Mouse (Mus musculus) embryonic facial prominence, embryonic 15.5 days (tissue): Measurements from ENCODE around the gene Serpinh1. TPM values are rescaled to one million over a fixed set of nuclear protein-coding genes. Genes with fewer than 3 reads are reported as not detected.

Experiments used
- ATAC-seq: fragments of 200-750 bp; cut with Nextera tagmentation; 2 replicates; pipeline ENCODE4 v1.8.0; 2017; ENCODE audit warnings: low read depth, moderate TSS enrichment; ENCODE audit not compliant: insufficient number of reproducible peaks, low FRiP score, low TSS enrichment
- H3K27ac ChIP-seq: fragments of 300-500 bp; sonication (generic); replicated peaks from 2 replicates; pipeline ENCODE4 v1.5.1; 2015; ENCODE audit warnings: mild to moderate bottlenecking, inconsistent platforms
- H3K27me3 ChIP-seq: fragments of 300-500 bp; sonication (generic); 2 replicates; pipeline ENCODE4 v1.6.1; 2015; ENCODE audit warnings: inconsistent platforms
- H3K36me3 ChIP-seq: fragments of 300-500 bp; sonication (generic); 2 replicates; pipeline ENCODE4 v1.6.1; 2015; ENCODE audit warnings: mild to moderate bottlenecking, inconsistent platforms
- H3K4me1 ChIP-seq: fragments of 300-500 bp; sonication (generic); 2 replicates; pipeline ENCODE4 v1.6.1; 2015; ENCODE audit warnings: inconsistent platforms
- H3K4me2 ChIP-seq: fragments of 300-500 bp; sonication (generic); replicated peaks from 2 replicates; pipeline ENCODE4 v1.6.1; 2015; ENCODE audit warnings: mild to moderate bottlenecking, inconsistent platforms
- H3K4me3 ChIP-seq: fragments of 300-500 bp; sonication (generic); replicated peaks from 2 replicates; pipeline ENCODE4 v1.5.1; 2015; ENCODE audit warnings: mild to moderate bottlenecking, inconsistent platforms
- H3K9ac ChIP-seq: fragments of 300-500 bp; sonication (generic); 2 replicates; pipeline ENCODE4 v1.6.1; 2015; ENCODE audit warnings: inconsistent platforms
- H3K9me3 ChIP-seq: fragments of 300-500 bp; sonication (generic); replicated peaks from 2 replicates; pipeline ENCODE4 v1.6.1; 2016; ENCODE audit warnings: inconsistent platforms
- WGBS: fragments of 180-500 bp; shearing (Covaris S2); methylation state at CpG from one replicate; pipeline ENCODE4 v1.1.7; 2015; 5-methylcytosine and 5-hydroxymethylcytosine counted together
- polyA plus RNA-seq: library from polyadenylated mRNA; unstranded; fragments of >200 nt; fragmentation: Nextera tagmentation; extraction: Ambion mirVana; gene quantifications from 2 replicates; pipeline ENCODE4 v1.2.1, GENCODE M21; 2015

The Serpinh1 gene
- polyA plus RNA-seq, 1 experiment from 2014 or later = 2,130 TPM

DNA sequence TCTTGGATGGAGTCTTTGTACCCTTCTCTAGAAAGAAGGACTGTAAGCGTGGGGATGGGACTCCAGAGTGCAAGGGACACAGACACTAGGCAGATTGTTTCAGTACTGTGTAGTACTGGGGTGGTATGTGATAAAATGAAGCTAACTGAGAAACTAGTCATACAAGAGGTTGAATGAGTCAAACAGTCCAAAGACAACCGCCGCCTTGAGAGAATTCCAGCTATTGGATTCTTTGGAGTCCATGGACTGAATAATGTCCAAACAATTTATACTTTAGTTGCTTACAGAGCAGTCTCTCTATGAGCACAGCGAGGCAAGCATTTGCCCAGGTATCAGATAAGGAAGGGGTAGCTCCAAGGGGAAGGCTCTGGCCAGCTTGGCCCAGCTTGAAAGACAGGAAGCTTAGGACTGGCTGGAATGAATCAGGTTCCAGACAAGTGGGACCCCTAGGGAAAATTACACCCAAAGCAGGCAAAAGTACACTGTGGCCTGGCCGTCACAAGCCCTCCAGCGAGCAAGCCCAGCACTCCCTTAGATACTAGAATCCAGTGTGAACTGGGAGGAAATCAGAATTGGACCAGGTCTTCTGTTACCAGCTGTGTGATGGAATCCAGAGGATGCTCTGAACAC lies 30.2 kb downstream of the Serpinh1 start:
- H3K27ac ChIP-seq = no peak overlapping the region
- H3K9ac ChIP-seq = no peak overlapping the region
- no peaks in the 10 kb centered on the region for H3K9me3 ChIP-seq
- no peak for ATAC-seq
- H3K27me3 ChIP-seq = peaks cover 7% of the 10 kb centered on the region; the same call in 1 of the 2 replicates
- H3K36me3 ChIP-seq = no peaks in the 10 kb centered on the region
- 86% methylated on average over 6 of the region's 6 CpGs for WGBS
- H3K4me2 ChIP-seq = no peak overlapping the region
- no peak overlapping the region for H3K4me3 ChIP-seq
- peaks cover 19% of the 10 kb centered on the region for H3K4me1 ChIP-seq

DNA sequence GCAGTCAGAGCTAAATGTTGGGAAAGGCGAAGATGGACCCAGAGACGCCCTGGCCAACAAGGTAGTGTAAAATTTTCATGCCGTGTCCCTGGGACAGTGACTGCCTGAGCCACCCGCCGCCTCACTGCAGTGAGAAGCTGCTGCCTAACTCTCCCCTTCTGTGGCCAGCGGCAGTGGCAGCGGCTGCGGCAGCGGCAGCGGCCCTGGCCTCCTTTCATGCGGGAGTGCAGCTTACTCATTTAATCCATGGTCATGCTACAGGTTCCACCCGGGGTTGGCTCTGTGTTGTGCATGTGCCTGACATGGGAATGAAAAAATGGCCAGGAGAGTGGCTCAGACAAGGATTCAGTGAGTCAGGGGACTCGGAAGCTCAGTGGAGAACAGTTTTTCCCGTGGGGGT lies 32.5 kb downstream of the Serpinh1 start:
- ATAC-seq = no peak
- peaks cover 13% of the 10 kb centered on the region for H3K4me1 ChIP-seq
- no peaks in the 10 kb centered on the region for H3K36me3 ChIP-seq
- H3K4me3 ChIP-seq = no peak overlapping the region
- H3K9ac ChIP-seq = no peak overlapping the region
- 27% methylated on average over 14 of the region's 14 CpGs for WGBS
- peaks cover 1% of the 10 kb centered on the region; the same call in 1 of the 2 replicates for H3K27me3 ChIP-seq
- H3K27ac ChIP-seq = no peak overlapping the region
- no peak overlapping the region for H3K4me2 ChIP-seq
- H3K9me3 ChIP-seq = no peaks in the 10 kb centered on the region

DNA sequence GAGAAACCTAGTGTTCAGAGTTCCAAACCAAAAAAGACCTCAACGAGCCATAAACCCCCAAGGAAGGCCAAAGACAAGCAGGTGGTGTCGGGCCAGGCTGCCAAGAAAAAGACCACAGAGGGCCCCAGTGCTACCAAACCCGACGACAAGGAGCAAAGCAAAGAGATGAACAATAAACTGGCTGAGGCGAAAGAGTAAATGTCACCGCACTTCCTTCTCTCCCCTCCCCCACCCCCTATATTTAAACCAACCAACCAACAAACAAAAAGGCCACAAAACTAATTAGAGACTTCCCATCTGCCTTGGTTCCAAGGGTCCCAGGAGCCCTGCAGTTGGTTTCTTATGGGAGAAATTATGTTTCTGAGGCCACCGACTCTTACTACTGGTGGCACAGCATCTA lies 35.6 kb downstream of the Serpinh1 start:
- peaks cover 17% of the 10 kb centered on the region for H3K4me1 ChIP-seq
- H3K4me2 ChIP-seq = no peak overlapping the region
- H3K27me3 ChIP-seq = no peaks in the 10 kb centered on the region; the same call in 1 of the 2 replicates
- H3K9ac ChIP-seq = no peak overlapping the region
- 63% methylated on average over 7 of the region's 7 CpGs for WGBS
- no peak overlapping the region for H3K4me3 ChIP-seq
- ATAC-seq = no peak
- no peaks in the 10 kb centered on the region for H3K9me3 ChIP-seq
- no peaks in the 10 kb centered on the region for H3K36me3 ChIP-seq
- no peak overlapping the region for H3K27ac ChIP-seq

DNA sequence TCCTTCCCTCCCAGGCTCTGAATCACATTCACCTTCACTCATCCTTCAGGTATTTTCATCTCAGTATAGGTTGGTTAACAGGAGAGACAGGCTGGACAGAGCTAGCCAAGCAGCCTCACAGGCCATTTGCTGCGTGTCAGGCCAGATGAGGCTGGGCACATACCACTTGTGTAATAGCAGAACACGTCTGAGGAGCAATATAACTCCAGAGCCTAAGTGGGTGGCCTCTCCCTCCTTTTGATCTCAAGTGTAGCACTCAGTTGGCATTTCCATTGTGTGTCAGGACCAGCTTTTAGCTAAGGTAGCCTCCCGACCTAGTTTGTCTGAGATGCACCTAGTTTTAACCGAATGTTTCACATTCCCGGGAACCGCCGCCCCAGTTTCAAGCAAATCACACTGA lies 36.8 kb downstream of the Serpinh1 start:
- 64% methylated on average over 7 of the region's 7 CpGs for WGBS
- no peak overlapping the region for H3K4me2 ChIP-seq
- H3K27ac ChIP-seq = no peak overlapping the region
- no peaks in the 10 kb centered on the region for H3K9me3 ChIP-seq
- H3K36me3 ChIP-seq = no peaks in the 10 kb centered on the region
- ATAC-seq = no peak
- H3K4me1 ChIP-seq = peaks cover 18% of the 10 kb centered on the region
- H3K9ac ChIP-seq = no peak overlapping the region
- no peaks in the 10 kb centered on the region; the same call in 1 of the 2 replicates for H3K27me3 ChIP-seq
- no peak overlapping the region for H3K4me3 ChIP-seq

DNA sequence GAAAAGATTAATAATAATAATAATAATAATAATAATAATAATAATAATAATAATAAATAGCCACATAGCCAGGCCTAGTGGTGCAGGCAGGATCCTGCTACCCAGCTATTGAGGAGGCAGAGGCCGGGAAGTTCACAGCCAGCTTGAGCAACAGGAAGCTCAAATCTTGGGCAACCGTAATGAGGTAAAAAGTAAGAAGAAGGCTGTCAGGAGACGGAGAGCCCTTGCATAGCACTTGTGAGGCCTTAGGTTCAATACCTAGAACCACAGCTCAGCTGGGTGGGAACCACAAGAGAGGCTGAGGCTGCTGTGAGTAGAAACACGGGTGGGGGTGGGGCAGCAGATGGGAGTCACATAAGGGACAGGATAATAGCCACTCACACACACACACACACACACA lies 38.5 kb downstream of the Serpinh1 start:
- H3K4me1 ChIP-seq = peaks cover 5% of the 10 kb centered on the region; the same call in 1 of the 2 replicates
- H3K27me3 ChIP-seq = no peaks in the 10 kb centered on the region; the same call in 1 of the 2 replicates
- no peak overlapping the region for H3K4me2 ChIP-seq
- no peaks in the 10 kb centered on the region for H3K9me3 ChIP-seq
- no peak overlapping the region for H3K27ac ChIP-seq
- WGBS = 84% methylated on average over 4 of the region's 4 CpGs
- no peak for ATAC-seq
- no peak overlapping the region for H3K4me3 ChIP-seq
- H3K9ac ChIP-seq = no peak overlapping the region
- H3K36me3 ChIP-seq = no peaks in the 10 kb centered on the region

DNA sequence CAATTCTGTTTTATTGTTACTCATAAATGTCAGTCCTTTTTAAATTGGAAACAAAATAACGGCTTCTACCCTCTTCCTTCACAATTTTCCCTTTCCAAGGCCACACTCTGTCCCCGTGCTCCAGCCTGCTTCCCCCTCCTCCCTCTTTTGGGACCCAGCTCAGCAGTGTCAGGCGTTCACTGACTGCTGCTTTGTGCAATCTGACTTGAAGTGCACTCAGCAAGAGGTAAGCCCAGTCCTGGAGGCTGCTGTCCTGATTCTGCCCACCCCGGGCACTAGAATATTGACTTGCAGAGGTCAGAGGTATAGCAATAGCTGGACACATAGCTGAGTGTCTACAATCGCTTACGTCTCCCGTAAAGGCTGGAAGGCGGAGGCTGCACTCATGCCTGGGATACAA lies 39.8 kb downstream of the Serpinh1 start:
- Histone ChIP-seq H3K4me3 (no peak overlapping the region), H3K27me3 (no peaks in the 10 kb centered on the region; the same call in 1 of the 2 replicates), H3K27ac (no peak overlapping the region), H3K36me3 (no peaks in the 10 kb centered on the region), H3K9me3 (no peaks in the 10 kb centered on the region), H3K4me1 (peaks cover 5% of the 10 kb centered on the region; the same call in 1 of the 2 replicates), H3K4me2 (no peak overlapping the region), H3K9ac (no peak overlapping the region)
- 76% methylated on average over 8 of the region's 8 CpGs for WGBS
- ATAC-seq = no peak

DNA sequence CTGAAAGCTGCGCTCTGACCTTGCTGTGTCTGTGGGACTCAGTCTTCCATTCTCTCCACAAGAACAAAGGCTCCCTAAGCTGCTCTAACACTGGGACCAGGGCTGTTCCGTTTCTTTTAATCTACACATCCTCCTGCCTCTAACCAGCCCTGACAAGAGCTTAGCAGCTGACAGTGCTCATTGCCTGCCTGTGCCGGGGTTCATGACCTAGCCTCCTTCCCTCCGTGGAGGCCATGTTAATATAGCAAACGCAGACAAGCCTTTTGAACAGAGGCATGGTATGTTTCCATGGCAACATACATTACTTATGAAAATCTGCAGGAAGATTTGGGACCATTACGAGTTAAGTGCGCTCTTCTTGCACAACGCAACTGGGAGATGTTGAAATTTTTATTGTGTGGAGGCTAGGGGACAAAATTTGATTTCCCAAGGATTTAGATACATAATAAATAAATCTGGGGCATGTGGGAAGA lies 40.3 kb downstream of the Serpinh1 start:
- ATAC-seq = no peak
- Histone ChIP-seq H3K27me3 (no peaks in the 10 kb centered on the region; the same call in 1 of the 2 replicates), H3K4me1 (peaks cover 5% of the 10 kb centered on the region; the same call in 1 of the 2 replicates), H3K36me3 (no peaks in the 10 kb centered on the region), H3K9ac (no peak overlapping the region), H3K27ac (no peak overlapping the region), H3K9me3 (no peaks in the 10 kb centered on the region), H3K4me3 (no peak overlapping the region), H3K4me2 (no peak overlapping the region)
- 35% methylated on average over 8 of the region's 8 CpGs for WGBS

DNA sequence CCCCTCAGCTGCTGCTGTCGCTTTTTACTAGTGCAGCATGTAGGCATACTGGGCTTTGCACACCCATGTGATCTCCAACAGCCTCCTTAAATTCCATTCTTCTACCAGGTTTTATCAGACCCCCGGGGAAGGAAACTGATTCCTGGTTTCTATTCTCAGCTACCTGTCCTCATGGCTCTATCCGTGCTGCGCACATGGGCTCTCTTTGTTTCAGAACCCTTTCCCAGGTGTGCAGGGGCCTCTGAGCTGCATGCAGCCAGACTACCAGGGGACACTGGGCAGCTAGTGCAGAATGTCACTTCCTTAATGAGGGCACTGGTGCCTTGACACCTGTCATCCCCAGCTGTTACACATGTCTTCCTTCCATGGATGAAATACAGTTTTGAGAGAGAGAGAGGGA lies 41.0 kb downstream of the Serpinh1 start:
- Histone ChIP-seq H3K27ac (no peak overlapping the region), H3K36me3 (no peaks in the 10 kb centered on the region), H3K4me2 (no peak overlapping the region), H3K4me1 (peaks cover 5% of the 10 kb centered on the region; the same call in 1 of the 2 replicates), H3K27me3 (no peaks in the 10 kb centered on the region; the same call in 1 of the 2 replicates), H3K9ac (no peak overlapping the region), H3K4me3 (no peak overlapping the region), H3K9me3 (no peaks in the 10 kb centered on the region)
- ATAC-seq = peak; percentile 53; the same call in 1 of the 2 replicates
- 61% methylated on average over 4 of the region's 4 CpGs for WGBS

DNA sequence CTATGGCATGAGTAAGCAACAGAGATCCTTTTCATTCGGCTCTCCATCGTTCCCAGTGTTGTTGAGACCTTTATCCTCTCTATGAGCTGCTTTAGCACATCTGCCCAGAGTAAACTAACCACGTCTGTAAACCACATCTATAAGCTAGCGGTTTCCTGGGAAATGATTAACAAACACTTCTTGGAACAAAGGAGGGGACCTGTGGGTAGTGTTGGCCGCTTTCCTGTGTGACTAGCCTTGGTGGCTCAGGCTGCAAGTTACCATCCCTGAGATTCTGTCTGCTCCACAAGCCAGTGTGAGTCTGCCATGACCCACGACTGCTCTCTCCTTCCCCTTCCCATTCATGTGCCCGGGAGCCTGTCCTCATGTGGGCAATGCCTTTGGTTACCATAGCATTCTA lies 41.6 kb downstream of the Serpinh1 start:
- Histone ChIP-seq H3K9ac (no peak overlapping the region), H3K36me3 (no peaks in the 10 kb centered on the region), H3K9me3 (no peaks in the 10 kb centered on the region), H3K27ac (no peak overlapping the region), H3K4me2 (no peak overlapping the region), H3K4me1 (peaks cover 9% of the 10 kb centered on the region; the same call in 1 of the 2 replicates), H3K27me3 (no peaks in the 10 kb centered on the region; the same call in 1 of the 2 replicates), H3K4me3 (no peak overlapping the region)
- WGBS = 53% methylated on average over 7 of the region's 7 CpGs
- ATAC-seq = no peak

DNA sequence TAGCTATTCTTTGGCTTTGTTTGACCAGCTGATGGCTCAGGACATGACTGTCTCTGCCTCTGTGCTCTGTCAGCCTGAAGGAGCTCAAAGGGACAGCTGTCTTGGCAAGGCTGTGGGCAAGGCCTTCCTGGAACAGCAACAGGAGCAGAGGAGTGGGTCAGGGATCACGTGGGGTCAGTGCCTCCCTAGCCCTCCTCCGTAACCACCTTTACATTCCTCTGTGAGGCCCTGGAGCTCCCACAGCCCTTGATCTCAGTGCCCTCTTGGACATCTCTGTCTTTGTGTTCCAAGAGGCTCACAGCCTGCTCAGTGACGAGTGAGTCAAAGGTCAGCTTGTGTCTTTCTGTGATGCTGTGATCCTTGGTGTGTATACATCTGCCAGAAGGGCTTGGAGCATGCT lies 46.4 kb downstream of the Serpinh1 start:
- Histone ChIP-seq H3K4me1 (peaks cover 13% of the 10 kb centered on the region; the same call in 1 of the 2 replicates), H3K9ac (no peak overlapping the region), H3K9me3 (no peaks in the 10 kb centered on the region), H3K36me3 (no peaks in the 10 kb centered on the region), H3K27ac (no peak overlapping the region), H3K4me2 (no peak overlapping the region), H3K27me3 (no peaks in the 10 kb centered on the region), H3K4me3 (no peak overlapping the region)
- 43% methylated on average over 3 of the region's 3 CpGs for WGBS
- no peak for ATAC-seq

DNA sequence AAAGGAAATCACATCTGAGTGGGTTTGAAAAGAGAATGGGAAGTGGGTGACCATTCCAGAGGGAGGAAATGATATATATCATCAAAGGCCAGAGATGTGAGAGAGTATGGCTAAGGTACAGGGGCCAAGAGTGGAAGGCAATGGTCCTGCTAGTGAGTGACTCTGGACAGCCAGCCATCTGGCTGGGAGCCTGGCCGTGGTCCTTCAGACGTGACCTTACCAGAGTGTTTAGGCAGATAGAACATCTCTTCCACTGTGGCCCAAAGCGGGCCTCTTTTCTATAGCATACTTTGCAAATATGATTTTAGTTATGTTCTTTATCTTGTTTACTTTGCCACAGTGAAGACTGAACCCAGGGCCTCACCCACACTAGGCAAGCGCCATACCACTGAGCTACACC lies 47.4 kb downstream of the Serpinh1 start:
- no peak overlapping the region for H3K27ac ChIP-seq
- no peak overlapping the region for H3K4me3 ChIP-seq
- H3K36me3 ChIP-seq = no peaks in the 10 kb centered on the region
- no peak overlapping the region for H3K4me2 ChIP-seq
- ATAC-seq = no peak
- H3K4me1 ChIP-seq = peaks cover 13% of the 10 kb centered on the region; the same call in 1 of the 2 replicates
- no peak overlapping the region for H3K9ac ChIP-seq
- no peaks in the 10 kb centered on the region for H3K27me3 ChIP-seq
- H3K9me3 ChIP-seq = no peaks in the 10 kb centered on the region
- 85% methylated on average over 4 of the region's 4 CpGs for whole genome bisulfite sequencing

DNA sequence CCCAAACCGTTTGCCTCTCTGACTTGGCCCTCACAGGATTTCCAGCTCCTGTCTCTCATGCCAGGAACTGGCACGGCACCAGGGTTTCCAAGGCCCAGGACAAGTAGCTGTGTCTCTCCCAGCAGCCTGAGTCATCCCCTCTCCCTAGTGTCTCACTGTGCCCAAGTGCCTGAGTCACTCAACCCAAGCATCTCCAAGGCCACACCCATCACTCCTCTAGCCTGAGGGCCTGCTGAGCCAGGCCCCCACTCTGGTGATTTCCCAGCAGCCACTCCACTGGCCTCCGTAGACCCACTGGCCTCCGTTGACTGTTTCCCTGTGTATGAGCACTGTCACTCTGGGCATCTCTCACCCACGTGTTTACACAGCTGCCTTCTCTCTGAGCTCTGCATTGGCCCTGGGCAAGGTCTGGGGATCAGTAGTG lies 48.1 kb downstream of the Serpinh1 start:
- ATAC-seq = peak; percentile 21; the same call in 1 of the 2 replicates
- H3K9ac ChIP-seq = no peak overlapping the region
- H3K36me3 ChIP-seq = no peaks in the 10 kb centered on the region
- WGBS = 39% methylated on average over 5 of the region's 5 CpGs
- H3K27me3 ChIP-seq = no peaks in the 10 kb centered on the region
- H3K4me3 ChIP-seq = no peak overlapping the region
- no peaks in the 10 kb centered on the region for H3K9me3 ChIP-seq
- peaks cover 13% of the 10 kb centered on the region; the same call in 1 of the 2 replicates for H3K4me1 ChIP-seq
- no peak overlapping the region for H3K27ac ChIP-seq
- no peak overlapping the region for H3K4me2 ChIP-seq
